Mouse (Mus musculus) forebrain, embryonic 16.5 days (tissue): Measurements from ENCODE around the gene Sapcd1. TPM values are rescaled to one million over a fixed set of nuclear protein-coding genes. Genes with fewer than 3 reads are reported as not detected.

ENCODE experiments used
- ATAC-seq: fragments of 200-750 bp; cut with Nextera tagmentation; 2 replicates; pipeline ENCODE4 v1.8.0; 2017; ENCODE audit warnings: mild to moderate bottlenecking, moderate library complexity
- H3K27ac ChIP-seq: fragments of 300-500 bp; sonication (generic); 2 replicates; pipeline ENCODE4 v1.5.1; 2014; ENCODE audit warnings: low read length, control low read depth
- H3K27me3 ChIP-seq: fragments of 300-500 bp; sonication (generic); replicated peaks from 2 replicates; pipeline ENCODE4 v1.6.1; 2014; ENCODE audit warnings: low read length; ENCODE audit not compliant: control insufficient read depth, insufficient read depth
- H3K36me3 ChIP-seq: fragments of 300-500 bp; sonication (generic); 2 replicates; pipeline ENCODE4 v1.6.1; 2014; ENCODE audit not compliant: control insufficient read depth, insufficient read depth
- H3K4me1 ChIP-seq: fragments of 300-500 bp; sonication (generic); replicated peaks from 2 replicates; pipeline ENCODE4 v1.6.1; 2014; ENCODE audit warnings: low read length; ENCODE audit not compliant: control insufficient read depth, insufficient read depth
- H3K4me2 ChIP-seq: fragments of 300-500 bp; sonication (generic); 2 replicates; pipeline ENCODE4 v1.6.1; 2014; ENCODE audit warnings: mild to moderate bottlenecking, low read length, control low read depth
- H3K4me3 ChIP-seq: fragments of 300-500 bp; sonication (generic); replicated peaks from 2 replicates; pipeline ENCODE4 v1.5.1; 2014; ENCODE audit warnings: mild to moderate bottlenecking, low read length, control low read depth
- H3K9ac ChIP-seq: fragments of 300-500 bp; sonication (generic); replicated peaks from 2 replicates; pipeline ENCODE4 v1.6.1; 2014; ENCODE audit warnings: low read depth, low read length, control low read depth
- H3K9me3 ChIP-seq: fragments of 300-500 bp; sonication (generic); 2 replicates; pipeline ENCODE4 v1.6.1; 2016; ENCODE audit warnings: low read length; ENCODE audit not compliant: control insufficient read depth
- WGBS: fragments of 180-500 bp; shearing (Covaris S2); extraction: QIAGEN DNeasy Blood & Tissue Kit; methylation state at CpG from one replicate; pipeline ENCODE4 v1.1.7; 2014; 5-methylcytosine and 5-hydroxymethylcytosine counted together
- polyA plus RNA-seq: library from polyadenylated mRNA; unstranded; fragments of >200 nt; fragmentation: Nextera tagmentation; extraction: Ambion mirVana; gene quantifications from 2 replicates; pipeline ENCODE4 v1.2.1, GENCODE M21; 2015

Gene Sapcd1
- polyA plus RNA-seq, 1 experiment from 2014 or later: 2.7 TPM

DNA sequence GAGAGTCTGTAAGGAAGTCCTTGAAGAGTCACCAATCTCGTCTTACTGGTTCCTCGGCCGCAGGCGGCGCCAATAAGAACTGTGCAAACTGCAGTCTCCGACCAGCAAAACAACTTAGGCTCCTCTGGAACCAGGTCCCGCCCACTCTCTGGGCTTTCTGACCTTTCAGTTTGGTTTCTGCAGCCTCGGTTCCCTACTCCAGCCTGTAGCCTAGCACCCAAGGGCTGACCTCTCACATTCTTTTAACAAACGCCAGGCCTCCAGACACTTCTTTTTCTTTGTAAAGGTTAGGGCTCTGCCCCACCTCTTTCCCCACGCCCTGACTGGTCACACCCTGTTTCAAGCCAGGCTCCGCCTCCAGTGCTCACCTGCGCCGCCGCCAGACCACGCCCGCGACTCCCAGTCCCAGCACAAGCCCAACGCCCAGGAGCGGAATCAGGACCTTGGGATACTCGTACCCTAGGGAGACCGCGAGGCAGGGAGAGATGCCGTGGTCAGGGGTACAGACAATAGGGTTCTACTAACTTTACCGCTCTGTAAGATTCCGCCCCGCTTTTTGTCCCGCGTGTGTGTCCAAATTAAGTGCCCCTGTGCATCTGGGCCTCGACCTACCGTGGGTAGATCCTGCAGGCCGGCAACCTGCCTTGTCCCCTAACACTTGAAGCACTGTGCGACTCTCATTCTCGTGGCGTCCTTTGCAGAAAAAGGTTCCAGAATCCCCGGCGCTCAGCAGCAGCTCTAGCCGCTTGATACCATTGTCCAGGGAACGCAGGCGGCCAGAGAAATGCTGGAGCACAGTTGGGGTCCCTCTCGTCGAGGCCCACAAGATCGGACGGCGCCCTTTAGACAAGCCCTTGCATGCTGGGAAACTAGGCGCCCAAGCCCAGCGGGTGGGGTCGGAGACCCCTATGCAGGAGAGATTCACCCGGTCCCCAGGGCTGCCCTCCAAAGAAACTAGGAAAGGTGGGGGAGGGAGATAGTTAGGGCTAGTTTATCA lies 37.4 kb upstream of the Sapcd1 start, which contains the start of gene Ly6g6c:
Gene Ly6g6c, plus strand, starts transcription at position 438 of the 997 bp plus-strand sequence.
- Histone ChIP-seq H3K9me3 (no peaks in the 10 kb centered on the region), H3K27me3 (peaks cover 19% of the 10 kb centered on the region), H3K4me2 (peak within 1 kb of the TSS; percentile 37), H3K4me3 (peak within 1 kb of the TSS; percentile 20), H3K4me1 (peaks cover 26% of the 10 kb centered on the region), H3K36me3 (peaks cover 3% of the 10 kb centered on the region; the same call in 1 of the 2 replicates), H3K9ac (0 out of 2 replicates have a peak within 1 kb of the TSS, but pooled peaks have one; percentile 14), H3K27ac (no peak within 1 kb of the TSS)
- WGBS: 2% methylated on average over 48 of the region's 48 CpGs
- ATAC-seq: no peak

DNA sequence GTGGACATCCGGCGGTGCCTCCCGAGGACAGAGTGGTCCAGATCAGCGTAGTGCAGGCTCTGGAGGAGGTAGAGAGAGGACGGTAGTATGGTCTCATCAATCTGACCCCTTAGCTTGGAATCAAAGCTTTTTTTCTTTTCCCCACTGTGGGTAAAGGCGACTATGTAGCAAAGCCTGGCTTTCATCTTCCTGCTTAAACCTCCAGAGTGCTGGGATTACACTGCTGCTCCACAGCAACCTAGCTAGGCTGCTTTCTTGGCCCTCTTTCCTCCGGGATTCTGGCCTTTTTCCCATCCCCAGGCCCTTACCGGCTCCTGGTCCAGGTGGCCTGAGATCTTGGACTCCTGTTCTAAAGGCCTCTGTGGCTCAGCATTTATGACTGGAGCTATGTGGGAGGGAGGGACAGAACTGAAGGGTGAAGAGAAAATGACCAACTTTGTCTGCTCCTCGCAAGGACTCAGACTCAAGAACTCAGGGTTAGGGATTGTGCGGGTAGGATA lies 36.6 kb upstream of the Sapcd1 start:
- no peak for ATAC-seq
- Histone ChIP-seq H3K4me2 (no peak overlapping the region), H3K36me3 (peaks cover 3% of the 10 kb centered on the region; the same call in 1 of the 2 replicates), H3K4me1 (peaks cover 31% of the 10 kb centered on the region), H3K9ac (no peak overlapping the region), H3K27me3 (peaks cover 19% of the 10 kb centered on the region), H3K4me3 (no peak overlapping the region), H3K27ac (no peak overlapping the region), H3K9me3 (no peaks in the 10 kb centered on the region)
- WGBS: 37% methylated on average over 10 of the region's 10 CpGs

DNA sequence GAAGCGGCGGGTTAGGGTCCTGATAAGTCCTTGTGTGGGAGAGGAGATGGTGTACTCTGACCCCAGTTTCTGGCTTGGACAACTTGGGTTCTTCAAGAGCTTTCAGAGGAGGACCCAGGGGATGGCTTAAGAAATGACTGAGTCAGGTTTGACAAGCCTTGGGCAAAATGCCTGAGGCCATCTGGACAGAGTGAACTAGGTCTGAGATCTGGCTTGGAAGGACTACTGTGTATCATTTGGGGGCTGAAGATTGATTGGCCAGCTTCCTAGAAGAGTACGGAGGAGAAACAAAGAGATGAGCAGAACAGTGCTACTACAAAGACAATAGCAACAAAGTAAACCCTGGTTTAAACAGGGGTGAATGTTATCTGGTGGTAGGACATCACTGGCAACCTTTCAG lies 35.6 kb upstream of the Sapcd1 start:
- ATAC-seq: no peak
- Histone ChIP-seq H3K9me3 (no peaks in the 10 kb centered on the region), H3K4me1 (peaks cover 32% of the 10 kb centered on the region), H3K9ac (no peak overlapping the region), H3K4me3 (no peak overlapping the region), H3K27ac (no peak overlapping the region), H3K4me2 (no peak overlapping the region), H3K36me3 (peaks cover 3% of the 10 kb centered on the region; the same call in 1 of the 2 replicates), H3K27me3 (peaks cover 19% of the 10 kb centered on the region)
- WGBS: 81% methylated on average over 3 of the region's 3 CpGs

DNA sequence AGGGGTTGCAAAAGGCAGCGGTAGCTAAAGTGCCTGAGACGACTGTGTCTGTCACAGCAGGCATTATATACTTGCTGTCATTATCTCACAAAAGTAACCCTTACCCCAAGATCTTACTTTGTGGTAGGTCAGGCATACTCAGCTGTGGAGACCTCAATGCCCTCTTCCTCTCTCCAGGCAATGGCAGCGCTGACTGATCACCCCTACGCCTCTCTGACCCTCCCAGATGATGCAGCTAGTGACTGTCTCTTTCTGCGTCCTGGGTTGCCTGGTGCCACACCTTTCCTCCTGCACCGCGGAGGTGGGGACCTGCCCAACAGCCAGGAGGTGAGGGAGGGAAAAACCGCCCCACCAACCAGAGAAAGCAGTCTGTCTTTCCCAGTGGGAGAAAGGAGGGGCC lies 33.5 kb upstream of the Sapcd1 start:
- Histone ChIP-seq H3K4me3 (no peak overlapping the region), H3K9ac (no peak overlapping the region), H3K4me2 (no peak overlapping the region; the same call in 1 of the 2 replicates), H3K4me1 (peaks cover 34% of the 10 kb centered on the region), H3K27ac (no peak overlapping the region), H3K9me3 (no peaks in the 10 kb centered on the region), H3K36me3 (peaks cover 3% of the 10 kb centered on the region; the same call in 1 of the 2 replicates), H3K27me3 (peaks cover 19% of the 10 kb centered on the region)
- ATAC-seq: no peak
- WGBS: 83% methylated on average over 8 of the region's 8 CpGs

DNA sequence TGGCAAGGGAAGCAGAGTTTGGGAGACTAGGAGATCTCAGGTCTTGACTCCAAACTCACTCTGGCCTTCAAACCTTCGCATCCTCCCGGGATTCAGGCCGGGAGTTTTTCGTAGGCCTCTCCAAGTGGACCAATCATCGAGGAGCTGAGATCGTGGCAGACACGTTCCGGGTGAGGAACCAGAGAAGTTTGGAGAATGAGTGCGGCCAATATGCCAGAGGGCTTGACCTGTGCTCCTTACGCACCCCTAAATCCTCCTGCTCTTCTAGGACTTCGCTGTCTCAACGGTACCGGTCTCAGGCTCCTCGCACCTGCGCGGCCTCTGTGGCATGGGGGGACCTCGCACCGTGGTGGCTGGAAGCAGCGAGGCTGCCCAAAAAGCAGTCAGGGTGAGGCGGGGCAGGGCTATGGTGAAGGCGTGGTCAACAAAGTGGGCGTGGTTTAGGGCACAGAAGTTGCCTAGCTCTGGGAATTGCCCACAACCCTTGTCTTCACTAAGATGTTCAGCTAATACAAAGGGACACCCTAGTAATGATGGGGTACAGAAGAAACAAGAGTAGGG lies 33.0 kb upstream of the Sapcd1 start:
- ATAC-seq: no peak
- no peak overlapping the region for H3K27ac ChIP-seq
- peaks cover 34% of the 10 kb centered on the region for H3K4me1 ChIP-seq
- 56% methylated on average over 22 of the region's 22 CpGs for WGBS
- H3K36me3 ChIP-seq: peaks cover 3% of the 10 kb centered on the region; the same call in 1 of the 2 replicates
- H3K9me3 ChIP-seq: no peaks in the 10 kb centered on the region
- H3K27me3 ChIP-seq: peaks cover 15% of the 10 kb centered on the region
- peak overlapping the region; percentile 77 for H3K4me3 ChIP-seq
- H3K4me2 ChIP-seq: peak overlapping the region; percentile 94
- H3K9ac ChIP-seq: no peak overlapping the region

DNA sequence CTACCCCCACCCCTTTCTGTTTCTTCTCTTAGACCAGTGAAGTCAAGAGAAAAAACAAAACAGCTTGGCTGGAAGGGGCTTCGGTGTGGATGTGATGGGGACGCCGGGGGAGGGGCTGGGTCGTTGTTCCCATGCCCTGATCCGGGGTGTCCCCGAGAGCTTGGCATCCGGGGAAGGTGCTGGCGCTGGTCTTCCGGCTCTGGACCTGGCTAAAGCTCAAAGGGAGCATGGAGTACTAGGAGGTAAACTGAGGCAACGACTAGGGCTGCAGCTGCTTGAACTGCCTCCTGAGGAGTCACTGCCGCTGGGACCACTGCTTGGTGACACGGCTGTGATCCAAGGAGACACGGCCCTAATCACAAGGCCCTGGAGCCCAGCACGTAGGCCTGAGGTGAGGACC lies 32.3 kb upstream of the Sapcd1 start:
- peaks cover 3% of the 10 kb centered on the region; the same call in 1 of the 2 replicates for H3K36me3 ChIP-seq
- 20% methylated on average over 14 of the region's 14 CpGs for WGBS
- peaks cover 27% of the 10 kb centered on the region for H3K4me1 ChIP-seq
- H3K4me2 ChIP-seq: peak overlapping the region; percentile 94
- H3K4me3 ChIP-seq: peak overlapping the region; percentile 77
- peaks cover 11% of the 10 kb centered on the region for H3K27me3 ChIP-seq
- no peak for ATAC-seq
- peak overlapping the region; percentile 66 for H3K9ac ChIP-seq
- no peaks in the 10 kb centered on the region for H3K9me3 ChIP-seq
- no peak overlapping the region; the same call in 1 of the 2 replicates for H3K27ac ChIP-seq

DNA sequence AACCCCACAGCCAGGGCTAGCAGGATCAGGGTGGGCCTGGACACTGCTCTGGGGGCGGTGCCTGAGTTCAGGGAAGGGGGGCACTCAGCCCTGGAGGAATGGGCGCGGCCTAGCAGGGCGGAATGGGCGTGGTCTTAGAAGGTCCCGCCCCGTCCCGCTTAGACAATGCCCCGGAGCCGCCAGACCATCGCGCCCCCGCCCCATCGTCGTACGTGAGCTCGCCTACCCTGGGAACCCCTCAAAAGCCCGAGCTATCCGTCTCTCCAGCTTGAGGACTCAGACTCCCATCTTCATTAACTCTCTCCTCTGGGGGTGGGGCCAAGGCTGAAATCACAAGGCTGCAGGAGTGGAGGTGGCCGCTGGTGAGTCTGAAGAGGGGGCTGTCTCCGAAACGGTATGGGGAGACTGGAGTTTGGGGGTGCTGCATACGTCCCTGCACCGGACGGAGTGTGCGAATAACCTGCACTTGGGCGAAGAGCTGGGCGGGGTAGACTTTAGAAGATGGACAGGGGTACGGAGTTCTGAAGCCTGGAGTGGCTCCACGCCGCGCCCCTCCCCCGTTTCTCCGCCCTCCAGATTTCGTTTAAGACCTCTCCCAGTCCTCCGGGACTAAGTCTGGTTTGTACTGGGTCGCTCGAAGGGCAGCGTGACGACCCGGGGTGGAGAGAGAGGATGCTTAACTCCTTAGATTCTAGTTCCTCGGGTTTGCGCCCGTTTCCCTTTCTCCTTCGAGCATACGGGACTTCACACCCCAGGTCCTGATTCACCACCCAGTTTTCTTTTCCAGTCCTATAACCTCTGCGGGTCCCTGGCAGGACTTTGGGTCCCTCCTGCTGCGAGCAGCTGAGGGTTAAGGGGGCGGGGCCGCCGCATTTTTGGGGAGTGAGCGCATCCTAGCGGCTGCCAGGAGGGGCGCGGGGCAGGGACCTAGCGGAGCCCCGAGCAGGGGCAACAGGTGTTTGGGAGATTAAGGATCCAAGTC lies 31.4 kb upstream of the Sapcd1 start, which contains the start of gene Ddah2:
Gene Ddah2, plus strand, starts transcription at position 125 of the 982 bp plus-strand sequence.
- WGBS: under 1% methylated on average over 57 of the region's 57 CpGs

DNA sequence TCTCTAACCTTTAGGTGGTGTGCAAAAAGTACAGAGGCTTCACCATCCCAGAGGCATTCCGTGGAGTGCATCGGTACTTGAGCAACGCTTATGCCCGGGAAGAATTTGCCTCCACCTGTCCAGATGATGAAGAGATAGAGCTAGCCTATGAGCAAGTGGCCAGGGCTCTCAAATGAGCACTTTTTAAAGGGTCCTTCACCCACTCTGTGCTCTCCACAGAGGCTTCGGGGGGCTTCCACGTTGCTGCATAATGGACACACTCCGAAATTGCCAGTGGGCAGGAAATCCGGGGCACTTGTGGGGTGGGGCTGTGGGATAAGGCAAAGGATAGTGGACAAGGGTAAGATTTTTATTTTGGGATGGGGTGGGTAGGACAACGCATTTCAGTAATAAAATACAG lies 30.5 kb upstream of the Sapcd1 start:
- ATAC-seq: no peak; the same call in 1 of the 2 replicates

More for the DNA sequence above, 31.4 kb upstream of the Sapcd1 start, which contains the start of gene Ddah2:
- peak within 1 kb of the TSS; percentile 77 for H3K4me3 ChIP-seq
- peak; percentile 89 for ATAC-seq
- peaks cover 4% of the 10 kb centered on the region; the same call in 1 of the 2 replicates for H3K36me3 ChIP-seq
- no peaks in the 10 kb centered on the region for H3K9me3 ChIP-seq
- peak within 1 kb of the TSS; percentile 94 for H3K4me2 ChIP-seq
- peak within 1 kb of the TSS; percentile 66 for H3K9ac ChIP-seq
- peaks cover 5% of the 10 kb centered on the region; the same call in 1 of the 2 replicates for H3K27me3 ChIP-seq
- H3K4me1 ChIP-seq: peaks cover 22% of the 10 kb centered on the region
- peak within 1 kb of the TSS; percentile 70 for H3K27ac ChIP-seq

More for the DNA sequence above, 30.5 kb upstream of the Sapcd1 start:
- H3K4me2 ChIP-seq: no peak overlapping the region; the same call in 1 of the 2 replicates
- peaks cover 22% of the 10 kb centered on the region for H3K4me1 ChIP-seq
- H3K9me3 ChIP-seq: no peaks in the 10 kb centered on the region
- H3K9ac ChIP-seq: peak overlapping the region; percentile 66; the same call in 1 of the 2 replicates
- H3K36me3 ChIP-seq: peaks cover 5% of the 10 kb centered on the region; the same call in 1 of the 2 replicates
- WGBS: 65% methylated on average over 9 of the region's 9 CpGs
- H3K27me3 ChIP-seq: no peaks in the 10 kb centered on the region
- no peak overlapping the region for H3K27ac ChIP-seq
- H3K4me3 ChIP-seq: peak overlapping the region; percentile 77
